Mouse (Mus musculus) heart, embryonic 12.5 days (tissue): Measurements from ENCODE around the gene Galc. TPM values are rescaled to one million over a fixed set of nuclear protein-coding genes. Genes with fewer than 3 reads are reported as not detected.

Experiments
- ATAC-seq: fragments of 200-750 bp; cut with Nextera tagmentation; 2 replicates; pipeline ENCODE4 v1.8.0; 2017; ENCODE audit warnings: moderate TSS enrichment, moderate library complexity; ENCODE audit not compliant: insufficient number of reproducible peaks, low FRiP score
- H3K27ac ChIP-seq: fragments of 300-500 bp; sonication (generic); 2 replicates; pipeline ENCODE4 v1.5.1; 2016; ENCODE audit warnings: mild to moderate bottlenecking, moderate library complexity; ENCODE audit not compliant: poor library complexity, severe bottlenecking
- H3K27me3 ChIP-seq: fragments of 300-500 bp; sonication (generic); replicated peaks from 2 replicates; pipeline ENCODE4 v1.6.1; 2016; ENCODE audit warnings: mild to moderate bottlenecking, moderate library complexity
- H3K36me3 ChIP-seq: fragments of 300-500 bp; sonication (generic); 2 replicates; pipeline ENCODE4 v1.6.1; 2016; ENCODE audit warnings: mild to moderate bottlenecking, moderate library complexity
- H3K4me1 ChIP-seq: fragments of 300-500 bp; sonication (generic); replicated peaks from 2 replicates; pipeline ENCODE4 v1.6.1; 2016; ENCODE audit warnings: mild to moderate bottlenecking
- H3K4me2 ChIP-seq: fragments of 300-500 bp; sonication (generic); 2 replicates; pipeline ENCODE4 v1.6.1; 2016; ENCODE audit warnings: mild to moderate bottlenecking, moderate library complexity
- H3K4me3 ChIP-seq: fragments of 300-500 bp; sonication (generic); 2 replicates; pipeline ENCODE4 v1.5.1; 2016; ENCODE audit warnings: mild to moderate bottlenecking
- H3K9ac ChIP-seq: fragments of 300-500 bp; sonication (generic); 2 replicates; pipeline ENCODE4 v1.6.1; 2016; ENCODE audit warnings: mild to moderate bottlenecking, moderate library complexity
- H3K9me3 ChIP-seq: fragments of 300-500 bp; sonication (generic); replicated peaks from 2 replicates; pipeline ENCODE4 v1.6.1; 2016; ENCODE audit warnings: mild to moderate bottlenecking, moderate library complexity
- WGBS: fragments of 180-500 bp; shearing (Covaris S2); methylation state at CpG from one replicate; pipeline ENCODE4 v1.1.7; 2016; 5-methylcytosine and 5-hydroxymethylcytosine counted together
- polyA plus RNA-seq: library from polyadenylated mRNA; unstranded; fragments of >200 nt; fragmentation: Nextera tagmentation; extraction: Ambion mirVana; gene quantifications from 2 replicates; pipeline ENCODE4 v1.2.1, GENCODE M21; 2016

Gene Galc
- polyA plus RNA-seq, 1 experiment from 2014 or later, result 8.5 TPM

- H3K27me3 ChIP-seq, result no peaks in the 10 kb centered on the region
- no peaks in the 10 kb centered on the region for H3K9me3 ChIP-seq
- ATAC-seq, result no peak
- no peaks in the 10 kb centered on the region for H3K4me1 ChIP-seq
- 88% methylated on average over 16 of the region's 16 CpGs for WGBS
- H3K4me3 ChIP-seq, result no peak overlapping the region
- no peak overlapping the region for H3K4me2 ChIP-seq
- H3K27ac ChIP-seq, result no peak overlapping the region
- no peaks in the 10 kb centered on the region for H3K36me3 ChIP-seq
- no peak overlapping the region for H3K9ac ChIP-seq
Observed at GRCm38 (mm10) chr12:98180235-98180800, 78.9 kb downstream of the Galc start.

- Histone ChIP-seq H3K36me3 (no peaks in the 10 kb centered on the region), H3K4me1 (no peaks in the 10 kb centered on the region), H3K4me3 (no peak overlapping the region), H3K27ac (no peak overlapping the region), H3K9me3 (no peaks in the 10 kb centered on the region), H3K4me2 (no peak overlapping the region), H3K9ac (no peak overlapping the region), H3K27me3 (no peaks in the 10 kb centered on the region)
- no peak for ATAC-seq
- 48% methylated on average over 1 of the region's 1 CpGs for WGBS
Observed at GRCm38 (mm10) chr12:98179496-98179895, 79.8 kb downstream of the Galc start.

GRCm38 (mm10) chr12:98176632-98177031 is 82.6 kb downstream of the Galc start:
- no peaks in the 10 kb centered on the region for H3K27me3 ChIP-seq
- no peak overlapping the region for H3K4me2 ChIP-seq
- H3K4me3 ChIP-seq, result no peak overlapping the region
- WGBS, result 83% methylated on average over 2 of the region's 2 CpGs
- no peak overlapping the region for H3K9ac ChIP-seq
- no peaks in the 10 kb centered on the region for H3K9me3 ChIP-seq
- ATAC-seq, result no peak
- H3K27ac ChIP-seq, result no peak overlapping the region
- no peaks in the 10 kb centered on the region for H3K4me1 ChIP-seq
- no peaks in the 10 kb centered on the region for H3K36me3 ChIP-seq

GRCm38 (mm10) chr12:98161901-98162300 is 97.4 kb downstream of the Galc start:
- no peak overlapping the region for H3K9ac ChIP-seq
- H3K36me3 ChIP-seq, result no peaks in the 10 kb centered on the region
- no peak for ATAC-seq
- no peak overlapping the region for H3K4me3 ChIP-seq
- no peaks in the 10 kb centered on the region for H3K9me3 ChIP-seq
- 84% methylated on average over 3 of the region's 3 CpGs for WGBS
- no peak overlapping the region for H3K27ac ChIP-seq
- H3K4me1 ChIP-seq, result 0 out of 2 replicates have a peak, but pooled peaks cover 10% of the 10 kb centered on the region
- no peaks in the 10 kb centered on the region for H3K27me3 ChIP-seq
- H3K4me2 ChIP-seq, result no peak overlapping the region

- Histone ChIP-seq H3K36me3 (no peaks in the 10 kb centered on the region), H3K4me3 (no peak overlapping the region), H3K9me3 (no peaks in the 10 kb centered on the region), H3K4me1 (0 out of 2 replicates have a peak, but pooled peaks cover 9% of the 10 kb centered on the region), H3K4me2 (no peak overlapping the region), H3K27me3 (no peaks in the 10 kb centered on the region), H3K27ac (no peak overlapping the region), H3K9ac (no peak overlapping the region)
- WGBS, result 78% methylated on average over 6 of the region's 6 CpGs
- ATAC-seq, result no peak
Observed at GRCm38 (mm10) chr12:98160867-98161266, 98.4 kb downstream of the Galc start.

Other genes with a start within 250 kb of the Galc start
- gene Gpr65, start 9.2 kb upstream of the Galc start, polyA plus RNA-seq, result 0.62 and 0.72 TPM in 2 replicates